Mouse (Mus musculus) thymus, postnatal 14 days (tissue): ENCODE measurements around the gene Rpl11.
"Not testable (repeated sequence)": the region's sequence is repeated elsewhere in the genome, so short reads cannot be mapped to it uniquely, and the experiment has no call there.

Experiments
- DNase-seq: peaks from one replicate; pipeline ENCODE4 v3.0.0; 2021

The Rpl11 gene

GRCm38 (mm10) chr4:136053247-136053596 is at the start of gene Rpl11:
Gene Rpl11 (minus strand): TSS chr4:136053428.
- DNase-seq = peak; percentile 93

- DNase-seq = not testable (repeated sequence)
Observed at GRCm38 (mm10) chr4:136101753-136102152, 48.5 kb upstream of the Rpl11 start.

GRCm38 (mm10) chr4:136100396-136101070 is 47.3 kb upstream of the Rpl11 start:
- DNase-seq = peak; percentile 59

GRCm38 (mm10) chr4:136098446-136098845 is 45.2 kb upstream of the Rpl11 start:
- DNase-seq = no peak

GRCm38 (mm10) chr4:136096446-136097113 is 43.4 kb upstream of the Rpl11 start:
- peak; percentile 65 for DNase-seq

- peak; percentile 80 for DNase-seq
Observed at GRCm38 (mm10) chr4:136095490-136096105, 42.4 kb upstream of the Rpl11 start.

GRCm38 (mm10) chr4:136094519-136095219 is 41.4 kb upstream of the Rpl11 start:
- DNase-seq = no peak

GRCm38 (mm10) chr4:136092498-136092897 is 39.3 kb upstream of the Rpl11 start:
- no peak for DNase-seq

GRCm38 (mm10) chr4:136091346-136091745 is 38.1 kb upstream of the Rpl11 start:
- DNase-seq = no peak

GRCm38 (mm10) chr4:136089748-136090583 is 36.7 kb upstream of the Rpl11 start:
- peak; percentile 65 for DNase-seq

GRCm38 (mm10) chr4:136088971-136089747 is 35.9 kb upstream of the Rpl11 start:
- DNase-seq = peak; percentile 94

- peak; percentile 58 for DNase-seq
Observed at GRCm38 (mm10) chr4:136088364-136088763, 35.1 kb upstream of the Rpl11 start.

- no peak for DNase-seq
Observed at GRCm38 (mm10) chr4:136087261-136087660, 34.0 kb upstream of the Rpl11 start.

GRCm38 (mm10) chr4:136084840-136085239 is 31.6 kb upstream of the Rpl11 start:
- no peak for DNase-seq

- DNase-seq = peak; percentile 51
Observed at GRCm38 (mm10) chr4:136083269-136084105, 30.3 kb upstream of the Rpl11 start.

- DNase-seq = peak; percentile 91
Observed at GRCm38 (mm10) chr4:136081729-136082128, 28.5 kb upstream of the Rpl11 start.

GRCm38 (mm10) chr4:136078649-136079048 is 25.4 kb upstream of the Rpl11 start:
- no peak for DNase-seq

- no peak for DNase-seq
Observed at GRCm38 (mm10) chr4:136076776-136077538, 23.7 kb upstream of the Rpl11 start.

- DNase-seq = peak; percentile 91
Observed at GRCm38 (mm10) chr4:136071178-136071714, 18.0 kb upstream of the Rpl11 start.

GRCm38 (mm10) chr4:136070592-136070991 is 17.4 kb upstream of the Rpl11 start:
- DNase-seq = no peak
